Mouse (Mus musculus) frontal cortex, postnatal 14 days (tissue): ENCODE data around the gene Dot1l.
"Not testable (repeated sequence)": the region's sequence is repeated elsewhere in the genome, so short reads cannot be mapped to it uniquely, and the experiment has no call there.

Experiments
- DNase-seq, 2 experiments: peaks; one replicate each; pipeline ENCODE4 v3.0.0; 2022; ENCODE audit warnings: low spot score in 2 of 2

Gene Dot1l

DNA sequence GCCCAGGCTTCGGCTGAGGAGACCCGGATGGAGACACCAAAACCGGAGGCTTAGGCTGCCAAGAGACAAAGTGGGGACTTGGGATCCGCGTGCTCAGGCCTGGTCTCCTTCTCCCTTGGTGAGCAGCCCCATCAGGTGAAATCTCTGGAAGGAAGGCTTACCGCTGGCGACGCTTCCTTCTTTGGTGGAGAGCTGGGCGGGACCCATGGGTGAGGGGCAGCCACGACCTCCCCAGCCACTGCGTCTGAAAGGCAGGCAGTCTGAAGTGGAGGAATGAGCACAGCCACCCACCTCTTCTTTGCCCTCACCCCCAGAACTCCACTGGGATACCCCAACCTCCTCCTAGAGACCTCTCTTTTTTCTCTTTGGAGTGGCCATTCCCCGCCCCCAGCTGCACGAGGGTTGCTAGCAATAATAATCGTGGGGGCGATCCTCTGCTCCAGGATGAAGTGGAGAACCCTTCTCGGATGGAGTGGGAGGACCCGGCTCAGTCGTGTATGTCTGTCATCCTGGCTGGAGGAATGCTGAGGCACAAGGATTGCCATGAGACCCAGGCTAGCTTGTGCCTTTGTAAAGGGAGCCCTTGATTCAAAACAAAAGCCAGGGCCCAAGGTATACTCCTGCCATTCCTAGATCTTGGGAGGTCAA lies 54.1 kb downstream of the Dot1l start:
- DNase-seq: no peak

DNA sequence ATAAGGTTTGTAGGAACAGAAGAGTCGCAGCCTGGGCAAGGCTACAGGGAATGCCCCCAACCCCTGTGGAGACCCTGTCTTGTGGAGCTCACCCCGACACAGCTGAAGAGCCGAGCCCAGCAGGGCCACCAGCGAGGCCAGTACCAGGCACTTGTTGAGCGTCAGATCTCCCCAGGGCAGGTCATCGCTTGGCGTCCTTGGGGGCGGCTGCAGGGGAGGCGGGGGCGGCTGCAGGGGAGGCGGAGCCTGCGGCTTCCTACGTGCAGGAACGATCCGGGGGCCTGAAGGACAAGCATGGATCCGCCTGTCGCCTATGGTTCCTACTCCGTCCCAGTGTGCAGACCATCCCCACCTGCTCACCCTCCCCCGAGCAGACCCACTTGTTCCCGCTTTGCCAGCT lies 55.1 kb downstream of the Dot1l start:
- DNase-seq: no peak

DNA sequence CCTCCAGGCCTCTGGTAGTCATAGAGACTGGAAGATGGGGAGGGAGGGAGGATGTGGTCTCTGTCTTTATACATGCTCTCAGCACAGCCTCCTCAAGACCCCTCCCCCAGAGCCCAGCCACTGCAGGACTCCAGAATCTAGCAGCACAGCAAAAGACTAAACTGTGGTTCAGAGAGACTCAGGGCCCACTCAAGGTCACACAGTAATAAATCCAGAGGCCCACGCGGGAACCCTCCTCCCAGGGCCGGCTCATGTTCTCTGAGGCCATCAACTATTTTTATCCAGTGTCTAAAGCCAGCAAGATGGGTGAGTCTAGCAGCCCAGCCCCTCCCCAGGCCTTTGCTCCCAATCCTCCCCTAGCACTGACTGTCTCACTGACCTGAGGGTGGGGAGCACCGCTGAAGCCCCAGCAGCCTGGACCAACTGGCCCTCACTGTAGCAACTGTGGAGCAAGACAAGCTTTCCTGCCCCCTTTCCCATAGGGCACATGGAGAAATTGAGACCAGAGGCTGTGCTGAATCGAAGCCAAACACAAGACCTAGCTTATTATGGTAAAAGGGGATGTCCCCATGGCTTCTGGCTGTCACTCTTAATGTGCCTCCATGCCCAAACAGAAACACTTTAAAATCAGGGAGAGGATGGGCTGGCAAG lies 57.5 kb downstream of the Dot1l start:
- DNase-seq: no peak

DNA sequence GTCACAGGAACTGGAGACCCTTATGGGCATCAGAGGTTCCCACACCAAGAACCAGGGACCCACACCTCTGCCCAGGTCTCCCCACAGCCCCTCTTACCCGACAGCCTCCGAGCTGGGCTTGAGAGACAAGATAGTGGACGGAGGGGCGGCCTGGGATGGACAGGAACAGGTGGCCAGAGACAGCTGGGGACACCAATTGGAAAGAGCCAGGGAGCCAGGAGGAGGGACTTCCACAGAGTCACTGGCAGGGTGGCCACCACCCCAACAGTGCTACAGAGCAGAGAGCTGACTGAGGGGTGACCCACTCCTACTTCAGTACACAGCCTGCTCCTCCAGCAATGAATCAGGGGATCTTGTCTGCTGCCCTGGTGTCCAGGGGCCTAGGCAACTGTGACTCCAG lies 58.4 kb downstream of the Dot1l start, which contains the start of gene Jsrp1:
Gene Jsrp1, minus strand, starts transcription at position 133 of the 400 bp plus-strand sequence.
- DNase-seq: no peak

DNA sequence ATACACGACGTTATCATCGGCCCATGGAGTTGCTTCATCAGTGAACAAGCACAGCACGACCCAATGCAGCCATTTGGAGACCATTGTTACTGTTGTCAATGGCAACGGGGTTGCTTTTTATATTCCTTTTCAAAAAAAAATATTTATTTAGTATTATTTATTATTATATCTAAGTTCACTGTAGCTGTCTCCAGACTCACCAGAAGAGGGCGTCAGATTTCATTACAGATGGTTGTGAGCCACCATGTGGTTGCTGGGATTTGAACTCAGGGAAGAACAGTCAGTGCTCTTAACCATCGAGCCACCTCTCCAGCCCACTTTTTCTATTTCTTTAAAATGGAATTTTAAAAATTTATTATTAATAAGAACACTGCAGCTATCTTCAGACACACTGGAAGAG lies 59.8 kb downstream of the Dot1l start:
- no peak for DNase-seq

DNA sequence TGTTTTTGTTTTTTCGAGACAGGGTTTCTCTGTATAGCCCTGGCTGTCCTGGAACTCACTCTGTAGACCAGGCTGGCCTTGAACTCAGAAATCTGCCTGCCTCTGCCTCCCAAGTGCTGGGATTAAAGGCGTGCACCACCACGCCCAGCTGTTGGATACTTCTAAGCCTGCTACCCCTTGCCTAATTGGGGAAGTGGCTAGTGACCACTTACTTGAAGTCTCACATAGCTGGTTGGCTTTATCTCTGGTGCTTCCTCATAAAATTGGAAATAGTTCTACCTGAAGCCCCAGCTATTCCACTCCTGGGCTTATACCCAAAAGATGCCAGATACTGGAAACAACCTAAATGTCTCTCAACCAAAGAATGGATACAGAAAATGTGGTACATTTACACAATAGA lies 61.3 kb downstream of the Dot1l start:
- not testable (repeated sequence) for DNase-seq

DNA sequence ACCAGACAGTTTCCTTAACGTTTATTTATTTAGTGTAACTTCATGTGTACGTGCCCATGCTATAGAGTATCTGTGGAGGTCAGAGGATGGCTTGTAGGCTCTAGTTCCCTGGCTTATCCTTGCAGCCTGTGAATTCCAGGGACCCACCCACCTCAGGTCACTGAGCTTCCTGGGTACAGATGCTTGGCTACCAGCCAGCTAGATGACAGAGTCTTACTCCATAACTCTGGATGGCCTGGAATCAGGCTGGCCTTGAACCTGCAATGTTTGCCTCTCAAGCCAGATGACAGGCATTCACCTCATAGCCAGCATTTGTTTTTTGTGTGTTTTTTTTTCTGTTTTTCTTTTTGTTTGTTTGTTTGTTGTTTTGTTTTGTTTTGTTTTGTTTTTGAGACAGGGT lies 62.2 kb downstream of the Dot1l start:
- DNase-seq: no peak

- not testable (repeated sequence) for DNase-seq
These were observed 62.9 kb downstream of the Dot1l start for GRCm38 (mm10) chr10:80817955-80818354.

GRCm38 (mm10) chr10:80818599-80819281 lies 63.7 kb downstream of the Dot1l start:
- DNase-seq: no peak

DNA sequence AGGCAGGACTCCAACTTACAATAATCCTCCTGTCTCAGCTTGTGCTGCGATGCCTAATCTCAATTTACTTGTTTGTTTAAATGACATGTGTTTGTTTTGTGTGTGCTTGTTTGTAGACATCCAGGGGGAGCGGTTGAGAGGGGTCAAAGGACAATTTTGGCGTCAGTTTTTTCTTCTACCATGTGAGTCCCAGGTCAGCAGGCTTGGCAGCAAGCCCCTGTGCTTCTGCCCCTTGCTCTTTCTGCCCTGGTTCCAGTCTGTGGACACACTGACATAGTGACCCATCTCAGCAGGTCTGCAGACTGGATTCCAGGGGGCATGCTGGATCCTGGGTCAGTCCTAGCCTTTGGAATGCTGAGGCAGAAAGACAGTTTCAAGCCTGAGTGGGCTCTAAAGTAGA lies 64.4 kb downstream of the Dot1l start:
- DNase-seq: no peak

DNA sequence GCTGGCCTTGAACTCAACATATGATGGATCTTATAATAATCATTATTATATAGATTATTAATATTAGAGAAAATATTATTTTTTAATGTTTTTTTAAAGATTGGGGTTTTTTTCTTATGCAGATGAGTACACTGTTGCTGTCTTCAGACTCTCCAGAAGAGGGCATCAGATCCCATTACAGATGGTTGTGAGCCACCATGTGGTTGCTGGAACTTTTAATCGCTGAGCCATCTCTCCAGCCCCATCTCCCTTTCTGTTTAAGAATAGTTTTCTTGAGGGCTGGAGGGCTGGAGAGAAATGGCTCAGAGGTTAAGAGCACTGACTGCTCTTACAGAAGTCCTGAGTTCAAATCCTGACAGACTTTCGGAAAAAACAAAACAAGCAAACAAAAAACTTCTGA lies 67.0 kb downstream of the Dot1l start:
- DNase-seq: no peak

- no peak for DNase-seq
These were observed 67.5 kb downstream of the Dot1l start for GRCm38 (mm10) chr10:80822528-80822927.

- no peak for DNase-seq
These were observed 68.3 kb downstream of the Dot1l start for GRCm38 (mm10) chr10:80823316-80823715.

- DNase-seq: no peak
These were observed 69.0 kb downstream of the Dot1l start for GRCm38 (mm10) chr10:80823847-80824643.

DNA sequence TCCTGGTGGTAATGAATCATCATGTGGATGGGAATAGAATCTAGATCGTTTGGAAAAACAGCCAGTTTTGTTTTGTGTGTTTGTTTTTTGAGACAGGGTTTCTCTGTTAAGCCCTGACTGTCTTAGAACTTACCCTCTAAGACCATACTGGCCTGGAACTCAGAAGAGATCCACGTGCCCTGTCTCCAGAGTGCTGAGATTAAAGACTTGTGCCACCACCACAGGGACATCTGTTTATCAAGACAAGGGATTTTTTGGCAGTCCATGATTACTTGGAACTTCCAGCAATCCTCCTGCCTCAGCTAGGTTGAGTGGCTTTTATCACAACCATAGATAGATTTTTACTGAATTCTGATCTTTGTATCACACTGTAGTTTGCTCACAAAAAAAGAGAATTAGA lies 69.8 kb downstream of the Dot1l start:
- no peak for DNase-seq

GRCm38 (mm10) chr10:80826151-80827062 lies 71.4 kb downstream of the Dot1l start, which contains the start of gene Oaz1:
Gene Oaz1, plus strand, starts transcription at chr10:80826656.
- peak; percentile 99 to 100 for DNase-seq

- DNase-seq: no peak
These were observed 72.3 kb downstream of the Dot1l start for GRCm38 (mm10) chr10:80827063-80827869.

GRCm38 (mm10) chr10:80827870-80828420 lies 72.9 kb downstream of the Dot1l start:
- no peak for DNase-seq

GRCm38 (mm10) chr10:80828587-80828986 lies 73.6 kb downstream of the Dot1l start:
- DNase-seq: not testable (repeated sequence)
